Mouse (Mus musculus): ENCODE measurements at regions not wholly inside any gene's neighbourhood (a gene's known extent, or its start where the extent isn't known, plus 50 kb on each side); places are given as distances from the start of the nearest gene placed in this dataset.
"Not testable (repeated sequence)": the region's sequence is repeated elsewhere in the genome, so short reads cannot be mapped to it uniquely, and the experiment has no call there.

DNA sequence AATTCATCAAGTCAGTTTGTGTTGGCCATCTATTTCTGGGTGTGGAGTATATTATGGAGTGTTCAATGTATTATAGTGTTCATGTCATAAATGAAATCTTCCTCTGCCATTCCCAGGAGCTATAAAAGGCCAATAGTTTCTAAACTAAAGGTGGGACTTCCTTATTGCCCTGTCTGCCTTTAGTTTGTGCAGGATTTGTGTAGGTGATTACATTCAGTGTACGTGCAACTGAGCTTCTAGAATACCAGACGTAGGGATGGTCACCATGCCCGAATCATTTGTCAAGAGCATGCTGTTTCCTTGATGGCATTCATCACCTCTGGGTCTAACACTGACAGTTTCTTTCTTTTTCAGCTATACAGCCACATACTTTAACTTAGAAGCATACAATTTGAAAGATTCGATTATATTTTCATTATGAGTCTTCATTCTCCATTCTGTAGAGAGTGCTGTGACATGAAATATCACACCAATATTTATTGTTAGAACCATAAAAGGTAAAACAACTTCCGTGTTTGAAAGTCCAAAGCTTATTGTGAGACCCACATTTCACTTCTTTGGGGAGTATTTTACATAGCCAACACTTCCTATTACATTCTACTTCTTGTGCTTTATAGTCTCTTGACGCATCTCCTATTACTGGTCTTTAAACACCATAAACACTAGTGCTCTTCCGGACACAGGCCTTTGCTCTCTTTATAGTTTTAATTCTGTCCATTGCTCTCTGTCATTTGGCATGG lies 494.1 kb upstream of the Klf6 start:
- no peak for DNase-seq (ENCODE audit: extremely low spot score, low spot score)

DNA sequence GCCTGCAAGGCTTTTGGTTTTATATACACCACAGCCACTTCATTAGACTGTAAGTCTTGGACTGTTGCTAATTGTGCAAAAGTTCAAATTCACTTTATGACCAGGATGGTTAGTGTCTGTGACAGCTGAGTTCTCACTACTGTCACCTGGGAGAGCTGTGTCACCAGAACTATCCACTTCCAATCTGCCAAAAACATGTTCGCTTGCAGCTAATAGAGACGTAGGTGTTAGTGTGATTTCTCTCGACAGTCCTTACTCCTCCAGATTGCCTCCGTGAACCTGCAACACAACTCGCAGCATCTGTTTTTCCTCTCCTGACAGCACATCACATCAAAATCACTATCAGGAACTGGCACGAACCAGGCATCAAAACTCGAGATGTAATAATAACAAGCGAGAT lies 491.3 kb upstream of the Klf6 start:
- no peak for DNase-seq (ENCODE audit: extremely low spot score, low spot score)

DNA sequence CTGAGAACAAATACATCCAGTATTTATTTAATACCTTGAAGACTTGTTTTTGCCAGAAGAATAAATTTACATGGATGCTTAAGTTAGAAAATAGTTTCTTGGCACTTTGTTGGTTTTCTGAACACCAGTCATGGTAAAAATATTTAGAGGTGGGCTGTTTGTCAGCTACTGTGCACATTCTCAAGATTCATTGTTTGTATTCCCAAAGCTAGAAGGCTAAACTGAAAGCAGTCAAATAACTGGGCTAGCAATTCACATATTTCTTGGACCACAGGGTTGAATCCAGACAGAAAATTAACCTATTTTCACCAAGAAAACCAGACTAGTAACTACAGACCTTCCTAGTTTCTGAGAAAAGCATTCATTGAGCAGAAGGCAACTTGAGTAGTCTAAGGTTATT lies 488.1 kb upstream of the Klf6 start:
- no peak for DNase-seq (ENCODE audit: extremely low spot score, low spot score)

DNA sequence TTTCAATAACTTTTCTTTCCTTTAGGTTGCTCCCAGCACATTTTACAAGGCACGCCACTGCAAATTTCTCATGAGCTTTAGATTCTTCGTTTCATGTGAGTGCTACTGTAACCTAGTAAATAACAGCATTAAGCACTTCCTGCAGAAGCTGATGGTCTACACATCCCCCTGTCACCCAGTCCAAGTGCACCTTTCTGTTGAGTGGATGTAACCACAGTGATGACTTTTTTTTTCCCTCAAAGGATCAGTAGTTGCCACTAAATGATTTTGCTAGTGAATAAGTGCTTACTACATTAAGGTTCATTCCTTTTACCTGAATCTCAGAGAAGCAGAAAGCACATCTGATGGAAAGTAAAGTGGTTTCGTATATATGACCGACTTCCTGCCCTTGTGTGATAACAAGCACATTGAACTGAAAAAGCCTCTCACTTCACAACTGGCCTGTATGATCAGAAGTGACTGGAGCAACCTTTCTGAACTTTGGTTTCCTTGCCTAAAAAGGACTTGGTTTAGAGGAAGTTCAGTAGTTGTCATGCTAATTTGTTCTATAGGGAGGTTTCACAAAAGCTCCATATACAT lies 453.0 kb upstream of the Klf6 start:
- no peak for DNase-seq (ENCODE audit: extremely low spot score, low spot score)

DNA sequence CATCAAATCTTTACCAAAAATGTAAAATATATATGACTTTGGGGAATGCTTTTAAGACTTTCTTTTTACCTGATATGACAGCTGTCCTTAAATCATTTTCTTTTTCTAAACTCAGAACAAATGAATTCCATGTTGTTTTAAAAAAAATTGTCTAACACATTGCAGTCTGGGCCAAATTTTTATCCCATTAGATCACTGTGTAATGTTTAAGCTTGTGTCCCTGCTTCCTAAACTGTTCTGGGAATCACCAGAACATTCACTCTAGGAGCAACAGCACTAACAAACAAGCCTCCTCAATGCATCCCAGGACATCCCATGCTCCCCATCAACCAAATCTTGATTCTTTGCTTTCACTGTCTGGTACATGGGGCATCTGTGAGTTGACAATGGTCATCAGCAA lies 449.2 kb upstream of the Klf6 start:
- DNase-seq (ENCODE audit: extremely low spot score, low spot score), result no peak

DNA sequence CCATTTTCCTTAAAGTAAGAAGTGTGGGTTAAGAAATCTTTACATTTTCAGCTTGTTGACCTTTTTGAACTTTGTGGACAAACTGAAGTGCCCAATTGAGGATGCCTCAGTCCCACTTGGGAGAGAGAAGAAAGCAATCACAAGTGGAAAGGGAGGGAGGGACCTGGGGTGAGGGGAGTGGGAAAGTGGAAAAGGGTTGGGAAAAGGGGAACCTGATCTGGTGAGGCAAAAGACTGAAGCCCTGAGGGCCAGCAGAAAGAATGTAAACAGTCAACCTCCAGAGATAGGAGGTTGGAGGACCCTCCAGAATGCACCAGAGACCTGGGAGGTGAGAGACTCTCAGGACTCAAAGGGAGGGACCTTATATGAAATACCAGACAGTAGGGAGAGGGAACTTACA lies 448.3 kb upstream of the Klf6 start:
- not testable (repeated sequence) for DNase-seq (ENCODE audit: extremely low spot score, low spot score)

DNA sequence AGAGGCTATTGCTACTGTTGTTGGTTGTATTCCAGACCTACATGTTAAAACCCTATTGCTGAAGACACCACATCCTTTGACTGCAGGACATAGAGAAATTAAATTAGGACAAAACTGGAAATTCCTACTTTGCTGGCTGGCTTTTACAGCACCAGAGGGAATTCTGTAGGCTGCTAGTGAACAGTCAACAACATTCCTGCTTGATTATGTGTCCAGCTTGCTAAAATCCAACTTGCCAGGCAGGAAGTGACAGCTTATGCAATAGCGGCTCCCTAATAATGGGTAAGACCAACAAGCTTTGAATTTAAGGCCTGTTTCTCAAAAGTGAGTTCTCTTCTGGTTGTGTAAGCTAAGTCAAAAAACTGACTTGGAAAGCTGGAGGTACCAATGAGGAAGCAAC lies 437.2 kb upstream of the Klf6 start:
- no peak for DNase-seq (ENCODE audit: extremely low spot score, low spot score)

DNA sequence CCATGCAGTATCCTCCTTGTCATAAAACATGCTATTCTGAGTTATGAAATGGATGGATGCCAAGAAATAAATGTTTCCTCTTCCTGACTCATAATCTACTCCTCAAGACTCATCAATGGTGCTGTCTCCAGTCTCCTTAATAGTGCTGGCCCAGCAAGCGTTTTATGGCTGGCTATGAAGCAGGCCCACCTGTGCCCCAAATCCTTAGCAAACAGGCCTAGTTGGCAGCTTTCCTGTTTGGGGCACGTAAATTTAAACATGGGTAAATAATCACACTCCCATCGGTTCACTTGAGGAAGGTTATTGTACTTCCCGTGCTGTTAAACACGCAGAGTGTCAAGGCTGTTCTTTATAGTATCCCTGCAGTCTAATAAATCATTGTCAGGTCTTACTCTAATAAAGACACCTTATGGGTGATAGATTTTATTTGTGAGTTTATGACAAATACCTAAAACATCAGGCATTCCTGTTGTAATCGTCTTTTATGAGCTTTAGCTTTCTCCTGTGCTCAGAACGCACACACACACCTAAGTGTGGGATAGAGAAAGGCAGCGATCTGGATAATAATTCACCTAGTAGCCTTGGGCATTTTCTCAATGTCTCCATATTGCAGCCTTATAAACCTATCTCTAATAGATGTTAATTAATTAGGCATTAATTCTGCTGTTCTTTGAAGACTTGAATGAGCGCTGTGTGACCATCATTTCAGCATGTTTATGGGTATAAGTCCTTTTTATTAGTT lies 435.6 kb upstream of the Klf6 start:
- DNase-seq (ENCODE audit: extremely low spot score, low spot score), result no peak

DNA sequence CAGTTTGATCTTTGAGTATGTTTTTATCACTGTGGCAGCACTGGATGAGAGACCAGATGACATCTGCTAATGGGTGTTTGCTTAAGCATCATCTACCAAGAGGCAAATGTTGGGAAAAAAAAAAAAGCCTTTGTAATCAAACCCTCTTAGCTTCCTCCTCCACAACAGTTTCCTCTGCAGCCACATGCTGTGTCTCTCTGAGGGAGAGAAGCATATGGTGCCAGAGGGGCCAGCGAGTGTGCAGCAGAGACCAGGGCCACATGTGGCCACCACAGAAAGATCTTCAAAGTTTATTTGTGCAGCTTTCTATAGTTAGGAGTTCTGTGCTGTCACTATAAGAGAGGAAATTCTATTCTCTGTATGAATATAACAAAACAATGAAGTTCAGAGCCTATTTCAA lies 427.6 kb upstream of the Klf6 start:
- DNase-seq (ENCODE audit: extremely low spot score, low spot score), result no peak

DNA sequence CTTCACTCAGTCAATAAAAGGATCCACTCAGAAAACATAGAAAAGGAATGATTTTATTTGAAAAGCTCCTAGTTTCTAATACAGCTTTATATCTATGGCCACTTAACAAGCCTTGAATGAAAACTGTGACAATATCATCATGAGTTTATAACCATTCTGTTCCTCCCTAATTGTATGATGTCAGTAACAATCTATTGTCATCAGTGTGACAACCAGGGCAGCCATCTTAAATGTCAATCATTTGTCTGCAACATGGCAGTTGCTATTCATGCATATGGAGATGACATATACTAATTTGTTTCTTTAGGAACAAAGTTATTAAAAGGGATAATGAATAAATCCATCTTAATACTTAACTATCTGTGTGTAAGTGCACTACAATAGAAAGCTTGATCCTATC lies 426.2 kb upstream of the Klf6 start:
- DNase-seq (ENCODE audit: extremely low spot score, low spot score), result no peak

DNA sequence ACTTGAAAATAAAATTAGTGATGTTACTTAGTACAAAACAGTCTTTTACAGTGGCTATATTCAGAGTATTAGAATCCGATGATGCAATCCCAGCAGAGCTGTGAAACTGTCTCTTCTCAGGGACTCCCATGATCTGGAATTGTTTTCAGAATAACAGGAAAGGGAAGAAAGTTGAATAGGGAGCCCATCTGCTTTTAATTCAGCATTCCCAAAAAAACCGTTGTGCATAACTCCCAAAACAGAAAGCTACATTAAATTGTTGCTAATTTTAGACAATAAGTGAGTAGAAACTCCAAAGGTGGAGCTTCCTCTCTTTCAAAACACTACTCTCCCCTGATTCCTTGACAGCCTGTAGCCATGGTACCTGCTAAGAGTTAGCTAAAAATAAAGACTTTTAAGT lies 425.1 kb upstream of the Klf6 start:
- DNase-seq (ENCODE audit: extremely low spot score, low spot score), result no peak

DNA sequence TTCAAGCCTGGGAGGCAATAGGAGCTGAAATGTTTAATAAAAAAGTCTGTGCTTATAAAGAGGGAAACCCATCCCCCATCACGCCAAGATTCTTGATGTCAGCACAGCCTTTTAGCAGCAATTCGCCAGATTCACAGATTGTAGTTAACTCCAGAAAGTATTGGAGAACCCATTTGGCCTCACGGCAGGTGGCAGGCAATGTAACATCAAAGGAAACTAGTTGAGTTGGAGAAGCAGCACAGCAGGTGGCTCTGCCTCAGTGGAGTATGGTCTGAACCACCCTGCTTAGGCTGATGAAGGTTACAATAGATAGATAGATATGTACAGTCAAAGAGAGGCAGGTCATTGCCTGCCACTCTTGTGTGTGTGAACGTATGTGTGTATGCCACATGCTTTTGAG lies 420.8 kb upstream of the Klf6 start:
- no peak for DNase-seq (ENCODE audit: extremely low spot score, low spot score)

DNA sequence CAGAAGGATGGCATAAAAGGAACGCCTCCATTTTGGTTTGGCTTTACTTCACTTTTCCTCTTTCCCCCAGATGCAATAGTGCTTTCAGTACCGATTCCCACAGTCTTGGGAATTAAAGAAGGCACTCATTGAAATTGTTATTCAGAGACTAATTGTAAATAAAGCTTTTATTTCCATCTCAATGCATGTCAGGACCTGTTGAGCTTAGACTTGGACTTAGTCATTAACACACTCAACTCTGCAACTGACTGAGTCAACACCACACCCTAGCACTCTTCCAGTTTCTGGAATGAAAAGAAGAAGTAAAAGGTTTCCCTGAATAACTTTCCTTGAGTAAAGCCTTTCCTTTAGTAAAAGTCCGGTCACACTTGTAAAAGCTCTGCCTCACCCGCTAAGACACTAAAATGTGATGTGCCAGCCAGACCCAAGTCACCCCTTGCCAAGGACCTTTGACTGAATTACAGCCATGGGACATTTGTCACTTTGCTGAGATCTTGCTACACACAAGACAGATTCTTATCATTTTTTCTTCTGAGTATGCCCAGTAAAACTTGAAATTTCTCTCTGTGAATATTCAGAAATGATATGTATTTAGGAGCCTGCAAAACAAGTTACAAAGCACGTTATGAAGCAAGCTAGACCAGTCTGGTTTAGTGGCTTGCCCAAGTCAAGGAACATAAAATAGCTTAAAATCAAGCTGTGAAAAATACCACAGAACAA lies 416.4 kb upstream of the Klf6 start:
- DNase-seq (ENCODE audit: extremely low spot score, low spot score), result no peak

DNA sequence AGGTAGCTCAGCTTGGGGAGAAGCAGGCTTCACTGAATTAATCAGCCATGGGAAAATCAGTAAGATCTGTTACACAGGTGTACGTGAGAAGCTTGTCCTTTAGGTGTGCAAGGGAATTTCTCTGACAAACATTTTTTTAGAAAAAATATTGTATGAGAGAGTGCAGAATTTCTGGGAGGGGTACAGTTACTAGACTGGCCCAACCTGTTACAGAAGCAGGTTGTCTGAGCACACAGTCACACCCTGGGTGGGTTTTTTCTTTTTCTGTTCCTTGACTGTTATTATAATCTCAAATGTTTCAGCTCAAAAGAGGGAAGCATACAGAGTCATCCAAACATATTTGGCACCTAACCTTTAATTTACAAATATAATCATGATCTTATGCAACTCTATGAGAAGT lies 412.7 kb upstream of the Klf6 start:
- no peak for DNase-seq (ENCODE audit: extremely low spot score, low spot score)

DNA sequence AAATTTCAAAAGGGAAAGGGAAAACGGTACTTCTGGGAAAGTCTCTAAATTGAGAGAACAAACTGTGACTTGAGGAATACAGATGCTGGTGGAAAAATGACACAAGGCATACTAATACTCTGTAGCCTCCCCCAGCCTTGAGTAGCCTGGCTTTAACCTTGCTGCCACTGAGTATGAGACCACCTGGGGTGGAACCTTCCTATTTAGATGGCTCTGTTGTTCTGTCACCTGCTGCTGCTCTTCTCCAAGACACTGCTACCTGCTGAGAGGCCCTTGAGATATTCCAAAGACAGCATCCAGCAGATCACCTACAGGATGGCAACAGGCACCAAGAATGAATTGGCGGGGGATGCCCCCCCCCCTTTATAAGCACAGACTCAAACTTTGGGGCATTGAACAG lies 380.5 kb upstream of the Klf6 start:
- DNase-seq (ENCODE audit: extremely low spot score, low spot score), result no peak

DNA sequence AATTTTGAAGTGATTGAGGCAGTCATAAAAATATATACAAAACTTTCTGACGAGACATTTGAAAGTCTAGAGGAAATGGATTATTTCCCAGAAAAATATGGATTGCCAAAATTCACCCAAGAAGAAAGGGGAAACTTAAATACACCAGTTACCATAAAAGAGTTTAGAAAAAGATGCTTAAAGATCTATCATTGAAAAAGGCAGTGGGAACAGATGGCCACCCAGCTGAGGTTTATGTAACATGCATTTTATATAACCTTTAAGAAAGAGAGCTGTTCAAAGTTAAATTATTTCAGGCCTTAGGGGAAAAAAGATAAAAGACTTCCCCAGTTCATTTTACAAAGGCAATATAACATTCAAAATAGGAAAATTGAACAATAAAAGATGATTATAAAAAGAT lies 369.0 kb upstream of the Klf6 start:
- no peak for DNase-seq (ENCODE audit: extremely low spot score, low spot score)

DNA sequence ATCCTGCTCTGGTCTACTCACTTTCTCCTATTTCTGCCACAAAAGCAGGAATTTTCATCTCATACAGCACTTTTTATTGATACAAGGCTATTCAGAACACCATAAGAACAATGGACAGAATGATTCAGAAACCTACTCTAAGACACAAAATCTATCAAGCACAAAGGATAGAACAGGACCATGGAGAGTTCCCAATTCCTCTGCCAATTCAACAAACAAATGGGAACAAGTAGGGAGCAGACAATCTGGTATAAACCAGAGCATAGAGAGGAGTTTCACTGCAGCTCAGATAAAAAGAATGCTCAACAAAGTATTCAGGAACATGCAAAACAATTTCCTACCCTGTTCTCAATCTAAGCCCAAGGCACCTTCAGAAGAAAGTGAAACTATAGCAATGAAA lies 363.7 kb upstream of the Klf6 start:
- no peak for DNase-seq (ENCODE audit: extremely low spot score, low spot score)

DNA sequence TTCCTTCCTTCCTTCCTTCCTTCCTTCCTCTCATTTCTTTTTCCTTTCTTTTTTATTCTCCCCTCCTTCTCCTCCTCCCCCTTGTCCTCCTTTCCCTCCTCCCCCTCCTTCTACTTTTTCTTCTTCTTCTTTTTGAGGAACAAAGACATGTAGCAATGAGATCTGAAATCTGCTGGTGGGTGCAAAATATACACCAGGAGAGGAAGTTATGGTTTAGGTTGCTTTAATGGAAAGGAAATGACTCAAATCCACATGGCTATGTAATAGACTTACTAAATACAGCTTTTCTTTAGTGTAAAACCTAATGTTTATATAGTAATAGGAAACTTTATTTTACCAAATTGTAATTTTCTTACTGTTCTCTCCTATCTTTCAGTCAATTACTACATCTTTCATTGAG lies 349.5 kb upstream of the Klf6 start:
- no peak for DNase-seq (ENCODE audit: extremely low spot score, low spot score)

DNA sequence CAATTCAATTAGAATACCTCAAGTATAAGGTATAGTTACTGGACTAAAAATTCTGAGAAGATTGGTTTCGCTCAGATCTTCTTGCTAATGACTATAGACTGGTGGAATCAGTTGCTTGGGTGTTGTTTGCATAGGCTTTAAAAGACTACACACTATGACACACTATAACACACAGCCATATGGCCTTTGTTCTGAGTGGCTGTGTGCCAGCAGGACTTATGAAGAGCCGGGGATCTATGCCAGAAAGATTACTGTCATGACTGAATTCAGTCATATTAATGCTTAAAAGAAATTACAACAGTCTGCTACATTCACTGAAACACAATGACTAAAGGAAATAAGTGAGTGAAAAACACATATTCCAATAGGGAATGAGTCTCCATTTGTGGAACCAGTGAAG lies 345.7 kb upstream of the Klf6 start:
- no peak for DNase-seq (ENCODE audit: extremely low spot score, low spot score)

DNA sequence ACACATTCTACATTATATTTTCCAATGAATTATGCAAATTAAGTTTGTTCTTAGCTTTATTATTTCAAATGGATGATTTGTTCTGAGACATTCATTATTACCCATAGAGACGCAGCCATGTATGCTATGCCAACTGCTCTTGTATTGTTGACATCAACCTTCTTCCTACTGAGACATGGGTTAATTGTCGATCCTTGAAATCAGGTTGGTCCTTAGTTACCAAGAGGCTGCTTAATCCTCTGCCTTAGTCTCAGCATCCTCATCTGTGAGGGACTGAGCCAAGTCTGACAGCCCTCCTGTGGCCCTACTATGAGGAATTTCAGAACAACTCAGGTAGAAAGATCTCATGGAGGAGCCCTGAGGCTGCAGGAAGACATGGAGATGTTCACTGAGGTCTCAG lies 345.2 kb upstream of the Klf6 start:
- DNase-seq (ENCODE audit: extremely low spot score, low spot score), result no peak

DNA sequence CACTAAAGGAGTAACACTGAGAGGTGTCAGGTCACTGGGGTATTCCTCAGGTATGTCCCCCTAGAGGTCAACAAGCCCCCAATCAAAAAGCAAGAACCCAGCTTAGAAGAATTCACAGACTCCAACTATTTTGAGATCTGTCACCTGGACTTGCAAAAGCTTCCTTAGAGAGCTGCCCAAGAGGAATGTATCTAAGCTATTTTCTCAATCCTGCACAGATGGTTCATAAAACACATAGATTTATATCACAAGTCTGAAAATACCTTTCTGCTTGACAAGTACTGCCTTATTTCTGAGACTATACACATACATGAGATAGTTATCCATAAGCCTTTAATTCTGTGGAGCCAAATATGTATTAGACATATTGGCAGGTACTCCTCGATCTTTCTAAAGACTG lies 342.1 kb upstream of the Klf6 start:
- no peak for DNase-seq (ENCODE audit: extremely low spot score, low spot score)

DNA sequence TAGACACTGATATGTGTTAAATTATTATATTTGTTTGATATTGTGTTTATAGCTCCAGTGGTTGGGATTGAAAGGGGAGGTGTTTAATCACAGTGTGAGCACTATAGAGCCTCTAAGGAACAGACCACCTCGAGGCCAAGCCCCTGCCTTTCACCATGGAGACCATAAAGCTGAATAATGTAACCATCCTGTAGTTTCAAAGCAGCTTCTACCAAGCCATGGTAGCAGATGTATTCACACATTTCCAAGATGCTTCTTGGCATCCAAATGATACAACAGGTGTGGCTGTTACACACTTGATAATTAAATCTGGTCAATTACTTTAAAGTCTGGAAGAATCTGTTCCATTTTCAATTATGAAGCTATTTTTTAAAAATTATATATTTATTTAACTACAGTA lies 341.7 kb upstream of the Klf6 start:
- DNase-seq (ENCODE audit: extremely low spot score, low spot score), result no peak
